Mouse (Mus musculus): Measurements from ENCODE around the gene Hist1h1d. TPM values are rescaled to one million over a fixed set of nuclear protein-coding genes. Genes with fewer than 3 reads are reported as not detected.
"Not testable (repeated sequence)": the region's sequence is repeated elsewhere in the genome, so short reads cannot be mapped to it uniquely, and the experiment has no call there.

The Hist1h1d gene
- polyA plus RNA-seq, 1 experiment from 2014 or later = 0.26 TPM

DNA sequence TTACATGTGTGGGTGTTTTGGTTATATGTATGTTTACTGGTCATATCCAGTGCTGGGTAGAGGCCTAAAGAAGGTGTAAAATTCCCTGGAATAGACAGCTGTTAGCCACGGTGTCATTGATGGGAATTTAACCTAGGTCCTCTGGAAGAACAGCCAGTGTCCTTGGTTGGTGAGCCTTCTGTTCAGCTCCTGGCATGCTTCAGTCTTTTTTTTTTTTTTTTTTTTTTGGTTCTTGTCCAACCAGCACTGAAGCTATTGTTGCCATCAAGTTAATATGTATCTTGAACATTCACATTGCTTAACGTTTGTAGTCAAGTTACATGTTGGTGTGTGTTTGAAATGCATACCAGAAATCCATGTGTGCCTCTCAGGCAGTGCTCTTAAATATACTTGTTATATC lies 11.4 kb downstream of the Hist1h1d start:
- Histone ChIP-seq H3K4me3 (no peak overlapping the region), H3K9me3 (replicated peaks) (no peaks in the 10 kb centered on the region), H3K4me2 (no peak overlapping the region), H3K4me1 (replicated peaks) (no peaks in the 10 kb centered on the region), H3K36me3 (no peaks in the 10 kb centered on the region), H3K27ac (ENCODE audit: poor library complexity, severe bottlenecking) (no peak overlapping the region), H3K9ac (no peak overlapping the region), H3K27me3 (replicated peaks) (no peaks in the 10 kb centered on the region)
- WGBS = 91% methylated on average over 2 of the region's 2 CpGs
- no peak for ATAC-seq (ENCODE audit: insufficient number of reproducible peaks, low FRiP score)

DNA sequence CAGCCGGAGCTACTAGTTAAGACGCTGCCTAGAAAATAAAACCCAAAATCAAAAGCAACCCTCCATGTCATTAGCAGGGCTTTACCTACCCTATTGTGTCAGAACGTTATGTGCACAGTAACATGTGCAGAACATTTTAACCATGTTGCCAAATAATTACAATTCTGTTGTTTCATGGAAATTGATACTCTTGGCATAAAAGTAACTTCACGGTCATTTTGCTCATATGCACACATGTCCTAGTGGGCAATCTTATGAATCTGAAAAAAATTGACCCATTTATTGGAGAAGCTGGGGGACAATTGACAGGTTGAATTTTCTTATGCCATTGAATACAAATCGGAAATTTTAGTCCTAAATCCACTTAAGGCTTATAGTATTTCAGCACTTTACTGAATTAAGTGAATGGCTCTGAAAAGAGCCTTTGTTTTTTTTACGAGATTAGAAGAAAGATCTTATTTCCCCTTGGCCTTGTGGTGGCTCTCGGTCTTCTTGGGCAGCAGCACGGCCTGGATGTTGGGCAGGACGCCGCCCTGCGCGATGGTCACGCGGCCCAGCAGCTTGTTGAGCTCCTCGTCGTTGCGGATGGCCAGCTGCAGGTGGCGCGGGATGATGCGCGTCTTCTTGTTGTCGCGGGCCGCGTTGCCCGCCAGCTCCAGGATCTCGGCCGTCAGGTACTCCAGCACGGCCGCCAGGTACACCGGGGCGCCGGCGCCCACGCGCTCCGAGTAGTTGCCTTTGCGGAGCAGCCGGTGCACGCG lies 17.4 kb downstream of the Hist1h1d start:
- ATAC-seq (ENCODE audit: insufficient number of reproducible peaks, low FRiP score); H3K36me3 ChIP-seq; H3K4me1 ChIP-seq (replicated peaks); H3K27me3 ChIP-seq (replicated peaks); H3K9me3 ChIP-seq (replicated peaks): not testable (repeated sequence)
- 3% methylated on average over 23 of the region's 41 CpGs for whole genome bisulfite sequencing
- Histone ChIP-seq H3K27ac (ENCODE audit: poor library complexity, severe bottlenecking) (peak overlapping the region; percentile 97), H3K9ac (peak overlapping the region; percentile 67; the same call in 1 of the 2 replicates), H3K4me3 (peak overlapping the region; percentile 60), H3K4me2 (peak overlapping the region; percentile 70)

DNA sequence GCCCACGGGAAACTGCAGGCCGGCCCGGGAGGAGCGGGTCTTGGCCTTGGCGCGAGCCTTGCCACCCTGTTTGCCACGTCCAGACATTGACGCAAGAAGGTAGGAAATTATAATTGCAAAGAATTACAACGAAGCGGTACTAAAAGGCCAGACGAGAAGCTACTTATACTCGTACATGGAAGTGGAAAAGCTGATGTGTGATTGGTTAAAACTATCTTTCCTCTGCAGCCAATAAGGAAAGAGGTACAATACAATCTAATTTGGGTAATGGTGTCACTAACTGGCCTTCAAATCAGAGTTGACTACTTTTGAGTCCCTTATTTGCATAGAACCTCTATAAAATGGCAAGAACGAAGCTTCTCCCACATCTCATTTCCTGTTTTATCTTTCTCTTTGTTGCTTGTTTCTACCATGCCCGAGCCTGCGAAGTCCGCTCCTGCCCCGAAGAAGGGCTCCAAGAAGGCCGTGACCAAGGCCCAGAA lies 18.0 kb downstream of the Hist1h1d start, which contains the start of the genes Hist1h2ae and Hist1h2bg:
Gene Hist1h2ae (minus strand): TSS at position 199 of the 482 bp plus-strand sequence.
Gene Hist1h2bg (plus strand): TSS at position 375 of the 482 bp plus-strand sequence.
- WGBS = 0% methylated on average over 18 of the region's 18 CpGs

DNA sequence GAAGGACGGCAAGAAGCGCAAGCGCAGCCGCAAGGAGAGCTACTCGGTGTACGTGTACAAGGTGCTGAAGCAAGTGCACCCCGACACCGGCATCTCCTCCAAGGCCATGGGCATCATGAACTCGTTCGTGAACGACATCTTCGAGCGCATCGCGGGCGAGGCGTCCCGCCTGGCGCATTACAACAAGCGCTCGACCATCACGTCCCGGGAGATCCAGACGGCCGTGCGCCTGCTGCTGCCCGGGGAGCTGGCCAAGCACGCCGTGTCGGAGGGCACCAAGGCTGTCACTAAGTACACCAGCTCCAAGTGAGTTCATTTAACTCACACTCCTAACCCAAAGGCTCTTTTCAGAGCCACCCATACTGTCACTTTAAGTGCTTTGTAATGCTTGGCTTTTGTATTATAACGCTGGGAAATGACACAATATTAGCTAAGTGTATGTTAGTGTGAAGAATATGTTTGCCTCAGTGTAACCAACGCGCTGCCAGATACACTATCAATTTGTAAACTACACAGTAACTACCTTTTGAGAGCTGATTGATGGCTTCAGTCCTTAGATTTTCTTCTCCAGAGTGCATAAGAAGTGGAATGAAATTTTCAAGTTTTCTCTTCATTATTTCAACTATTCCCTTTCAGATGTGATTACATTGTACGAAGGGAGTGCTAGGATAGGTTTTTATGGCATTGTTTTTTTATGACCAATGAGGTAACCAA lies 18.6 kb downstream of the Hist1h1d start:
- not testable (repeated sequence) for H3K36me3 ChIP-seq; H3K9me3 ChIP-seq (replicated peaks); ATAC-seq (ENCODE audit: insufficient number of reproducible peaks, low FRiP score); H3K27me3 ChIP-seq (replicated peaks)
- peak overlapping the region; percentile 81 for H3K9ac ChIP-seq
- under 1% methylated on average over 13 of the region's 34 CpGs for WGBS
- H3K4me1 ChIP-seq (replicated peaks) = peaks cover 12% of the 10 kb centered on the region
- peak overlapping the region; percentile 68 for H3K4me2 ChIP-seq
- peak overlapping the region; percentile 94 for H3K27ac ChIP-seq (ENCODE audit: poor library complexity, severe bottlenecking)
- peak overlapping the region; percentile 60 for H3K4me3 ChIP-seq

More for the DNA sequence above, 18.0 kb downstream of the Hist1h1d start, which contains the start of the genes Hist1h2ae and Hist1h2bg:
- no peaks in the 10 kb centered on the region for H3K36me3 ChIP-seq
- peak within 1 kb of the TSS; percentile 97 for H3K27ac ChIP-seq (ENCODE audit: poor library complexity, severe bottlenecking)
- H3K4me2 ChIP-seq = peak within 1 kb of the TSS; percentile 70
- H3K9me3 ChIP-seq (replicated peaks) = no peaks in the 10 kb centered on the region
- peak; percentile 86 for ATAC-seq (ENCODE audit: insufficient number of reproducible peaks, low FRiP score)
- H3K4me3 ChIP-seq = peak within 1 kb of the TSS; percentile 60
- peaks cover 8% of the 10 kb centered on the region for H3K4me1 ChIP-seq (replicated peaks)
- H3K9ac ChIP-seq = peak within 1 kb of the TSS; percentile 81
- no peaks in the 10 kb centered on the region for H3K27me3 ChIP-seq (replicated peaks)

DNA sequence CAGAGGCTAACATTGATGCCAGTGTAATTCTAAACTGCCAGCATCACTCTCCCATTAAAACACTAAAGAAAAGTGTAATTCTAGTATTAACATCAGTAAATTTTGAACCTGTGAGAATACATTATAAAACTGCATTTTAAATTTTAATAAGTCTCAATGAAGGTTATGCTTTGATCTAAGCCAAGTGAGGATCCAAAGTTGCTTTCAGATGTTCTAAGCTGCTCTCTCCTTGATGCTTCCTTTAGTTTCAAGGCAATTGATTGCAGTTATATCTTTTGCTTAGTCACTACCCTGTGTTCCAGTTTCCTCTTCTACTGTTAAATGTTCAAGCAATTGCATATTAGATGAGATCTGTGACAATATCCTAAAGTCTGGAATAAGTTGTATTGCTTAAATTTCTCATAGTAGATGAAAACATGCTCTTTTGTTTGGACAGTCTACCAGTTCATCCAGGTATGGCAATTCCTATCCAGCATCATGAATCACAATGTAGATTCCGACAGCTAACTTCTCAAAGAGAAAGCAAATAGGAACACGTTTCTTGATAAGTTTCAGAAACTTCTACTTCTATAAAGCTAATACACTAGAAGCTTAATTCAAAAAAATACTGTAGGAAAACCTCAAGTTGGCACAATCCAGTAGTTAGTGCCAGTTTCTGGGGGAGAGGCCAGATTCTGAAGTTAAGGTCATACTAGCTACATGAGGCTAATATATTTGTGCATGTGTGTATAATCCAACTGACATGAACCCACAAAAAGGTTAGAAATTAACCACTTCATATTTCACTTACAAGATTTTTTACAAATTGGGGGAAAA lies 19.4 kb downstream of the Hist1h1d start:
- no peak overlapping the region for H3K9ac ChIP-seq
- H3K4me3 ChIP-seq = peak overlapping the region; percentile 60
- no peak for ATAC-seq (ENCODE audit: insufficient number of reproducible peaks, low FRiP score)
- no peaks in the 10 kb centered on the region for H3K9me3 ChIP-seq (replicated peaks)
- H3K4me1 ChIP-seq (replicated peaks) = peaks cover 19% of the 10 kb centered on the region
- no peaks in the 10 kb centered on the region for H3K36me3 ChIP-seq
- peak overlapping the region; percentile 68 for H3K4me2 ChIP-seq
- H3K27me3 ChIP-seq (replicated peaks) = no peaks in the 10 kb centered on the region
- H3K27ac ChIP-seq (ENCODE audit: poor library complexity, severe bottlenecking) = peak overlapping the region; percentile 94
- 47% methylated on average over 2 of the region's 2 CpGs for WGBS

DNA sequence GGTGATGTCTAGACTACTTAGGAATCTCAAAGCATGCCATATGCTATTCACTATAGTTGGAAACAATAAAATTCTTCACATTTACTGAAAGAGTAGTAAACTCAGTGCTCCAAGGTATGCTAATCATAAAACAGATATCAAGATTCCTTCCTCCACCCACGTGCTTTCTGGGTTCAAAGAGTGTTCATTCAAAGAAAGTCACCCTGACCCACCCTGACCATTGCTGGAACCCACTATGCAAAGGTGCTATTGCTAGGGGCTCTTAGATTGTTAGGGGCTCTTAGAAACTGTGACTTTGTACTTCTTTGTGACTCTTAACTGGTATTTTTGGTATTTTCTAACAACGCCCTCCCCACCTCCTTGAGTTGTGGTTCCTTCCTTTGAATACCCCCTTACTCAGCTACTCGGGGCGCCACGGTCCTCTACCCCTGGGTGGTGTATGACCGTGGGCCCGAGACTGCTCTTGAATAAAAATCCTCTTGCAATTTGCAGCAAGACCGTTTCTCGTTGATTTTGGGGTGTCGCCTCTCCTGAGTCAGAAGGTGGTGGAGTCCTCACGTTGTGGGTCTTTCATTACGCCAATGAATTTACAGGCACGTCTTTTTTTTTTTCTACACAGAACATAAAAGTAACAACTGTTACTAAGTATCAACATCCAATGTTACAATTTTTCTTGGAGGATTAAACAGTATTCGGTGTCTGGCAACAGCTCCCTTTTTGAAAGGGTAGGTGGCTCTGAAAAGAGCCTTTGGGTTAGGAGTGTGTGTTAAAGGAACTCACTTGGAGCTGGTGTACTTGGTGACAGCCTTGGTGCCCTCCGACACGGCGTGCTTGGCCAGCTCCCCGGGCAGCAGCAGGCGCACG lies 20.2 kb downstream of the Hist1h1d start:
- Histone ChIP-seq H3K4me3 (peak overlapping the region; percentile 38), H3K4me1 (replicated peaks) (peaks cover 19% of the 10 kb centered on the region), H3K27ac (ENCODE audit: poor library complexity, severe bottlenecking) (peak overlapping the region; percentile 88), H3K9ac (peak overlapping the region; percentile 73), H3K4me2 (peak overlapping the region; percentile 68)
- not testable (repeated sequence) for H3K27me3 ChIP-seq (replicated peaks); H3K36me3 ChIP-seq; ATAC-seq (ENCODE audit: insufficient number of reproducible peaks, low FRiP score); H3K9me3 ChIP-seq (replicated peaks)
- WGBS = 15% methylated on average over 20 of the region's 20 CpGs

DNA sequence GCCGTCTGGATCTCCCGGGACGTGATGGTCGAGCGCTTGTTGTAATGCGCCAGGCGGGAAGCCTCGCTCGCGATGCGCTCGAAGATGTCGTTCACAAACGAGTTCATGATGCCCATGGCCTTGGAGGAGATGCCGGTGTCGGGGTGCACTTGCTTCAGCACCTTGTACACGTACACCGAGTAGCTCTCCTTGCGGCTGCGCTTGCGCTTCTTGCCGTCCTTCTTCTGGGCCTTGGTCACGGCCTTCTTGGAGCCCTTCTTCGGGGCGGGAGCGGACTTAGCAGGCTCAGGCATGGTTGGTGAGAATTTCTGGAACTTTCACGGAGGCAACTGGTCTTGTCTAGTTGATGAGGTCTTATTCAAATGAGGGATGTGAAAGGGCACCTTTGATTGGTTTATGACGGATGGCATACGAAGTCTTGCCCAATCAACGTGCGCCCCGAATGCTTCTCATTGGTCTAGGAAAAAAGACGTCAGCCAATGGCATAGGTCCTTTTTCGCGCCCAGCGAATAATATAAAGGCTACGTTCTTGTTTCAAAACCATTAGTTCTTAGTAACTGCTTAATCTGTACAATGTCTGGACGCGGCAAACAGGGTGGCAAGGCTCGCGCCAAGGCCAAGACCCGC lies 20.9 kb downstream of the Hist1h1d start, which contains the start of the genes Hist1h2bf and Hist1h2ad:
Gene Hist1h2bf (minus strand): TSS at position 299 of the 627 bp plus-strand sequence.
Gene Hist1h2ad (plus strand): TSS at position 484 of the 627 bp plus-strand sequence.
- H3K9ac ChIP-seq = peak within 1 kb of the TSS; percentile 73
- peak within 1 kb of the TSS; percentile 38 for H3K4me3 ChIP-seq
- H3K36me3 ChIP-seq; H3K27me3 ChIP-seq (replicated peaks); H3K9me3 ChIP-seq (replicated peaks): not testable (repeated sequence)
- WGBS = under 1% methylated on average over 42 of the region's 42 CpGs
- ATAC-seq (ENCODE audit: insufficient number of reproducible peaks, low FRiP score) = peak; percentile 90
- H3K27ac ChIP-seq (ENCODE audit: poor library complexity, severe bottlenecking) = peak within 1 kb of the TSS; percentile 88
- peaks cover 19% of the 10 kb centered on the region for H3K4me1 ChIP-seq (replicated peaks)
- H3K4me2 ChIP-seq = peak within 1 kb of the TSS; percentile 68

DNA sequence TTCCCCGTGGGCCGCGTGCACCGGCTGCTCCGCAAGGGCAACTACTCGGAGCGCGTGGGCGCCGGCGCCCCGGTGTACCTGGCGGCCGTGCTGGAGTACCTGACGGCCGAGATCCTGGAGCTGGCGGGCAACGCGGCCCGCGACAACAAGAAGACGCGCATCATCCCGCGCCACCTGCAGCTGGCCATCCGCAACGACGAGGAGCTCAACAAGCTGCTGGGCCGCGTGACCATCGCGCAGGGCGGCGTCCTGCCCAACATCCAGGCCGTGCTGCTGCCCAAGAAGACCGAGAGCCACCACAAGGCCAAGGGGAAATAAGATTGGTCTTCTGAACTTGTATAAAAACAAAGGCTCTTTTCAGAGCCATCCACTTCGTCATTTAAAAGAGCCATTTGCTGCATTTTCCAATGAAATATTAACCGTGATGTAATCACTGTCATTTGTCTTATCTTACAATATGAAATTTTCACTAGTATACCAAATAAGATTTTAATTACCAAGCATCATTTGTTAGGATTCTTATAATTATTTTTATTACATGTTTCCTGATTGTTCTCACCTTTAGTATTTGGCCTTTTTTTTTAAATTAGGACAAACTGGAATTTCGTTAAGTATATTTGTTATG lies 21.6 kb downstream of the Hist1h1d start:
- not testable (repeated sequence) for ATAC-seq (ENCODE audit: insufficient number of reproducible peaks, low FRiP score); H3K36me3 ChIP-seq; H3K9me3 ChIP-seq (replicated peaks); H3K27me3 ChIP-seq (replicated peaks); H3K9ac ChIP-seq
- 1% methylated on average over 10 of the region's 39 CpGs for WGBS
- H3K4me3 ChIP-seq = peak overlapping the region; percentile 38
- H3K4me2 ChIP-seq = peak overlapping the region; percentile 68
- peak overlapping the region; percentile 88 for H3K27ac ChIP-seq (ENCODE audit: poor library complexity, severe bottlenecking)
- peaks cover 19% of the 10 kb centered on the region for H3K4me1 ChIP-seq (replicated peaks)

DNA sequence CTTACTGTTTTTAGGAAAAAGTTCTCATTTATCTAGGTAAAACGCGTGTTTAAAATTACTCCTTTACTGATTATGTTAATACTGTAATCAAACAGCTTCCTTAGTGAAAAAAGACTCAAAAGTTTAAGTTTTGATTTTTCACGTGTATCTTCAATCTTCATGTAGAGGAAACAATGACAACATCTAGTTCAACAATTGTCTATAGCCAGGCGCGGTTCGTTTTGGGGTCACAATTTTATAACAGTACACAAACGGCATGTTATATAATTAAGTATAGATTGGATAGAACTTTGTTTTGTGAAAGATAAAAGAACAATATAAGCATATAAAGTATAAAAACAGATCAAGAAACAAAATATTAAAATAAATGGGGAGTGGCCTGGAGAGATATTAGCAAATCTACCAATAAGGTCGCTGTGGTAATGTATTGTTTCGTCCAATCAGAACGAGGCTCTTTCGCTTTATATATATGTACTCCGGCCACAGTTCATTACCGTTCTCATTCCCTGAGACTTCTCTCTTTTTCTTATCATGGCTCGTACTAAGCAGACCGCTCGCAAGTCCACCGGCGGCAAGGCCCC lies 22.3 kb downstream of the Hist1h1d start, which contains the start of gene Hist1h3d:
Gene Hist1h3d (plus strand): TSS at position 493 of the 581 bp plus-strand sequence.
- peak within 1 kb of the TSS; percentile 57 for H3K4me3 ChIP-seq
- peak within 1 kb of the TSS; percentile 89 for H3K9ac ChIP-seq
- no peaks in the 10 kb centered on the region for H3K27me3 ChIP-seq (replicated peaks)
- peak within 1 kb of the TSS; percentile 85 for H3K4me2 ChIP-seq
- no peaks in the 10 kb centered on the region for H3K9me3 ChIP-seq (replicated peaks)
- peak within 1 kb of the TSS; percentile 83 for H3K27ac ChIP-seq (ENCODE audit: poor library complexity, severe bottlenecking)
- H3K36me3 ChIP-seq = no peaks in the 10 kb centered on the region
- peaks cover 17% of the 10 kb centered on the region for H3K4me1 ChIP-seq (replicated peaks)
- WGBS = under 1% methylated on average over 18 of the region's 18 CpGs
- ATAC-seq (ENCODE audit: insufficient number of reproducible peaks, low FRiP score) = peak; percentile 72
